Comparison of ENCODE assay signal across 9 mouse cellular contexts in genomic region chr1:163344931-163345330, GRCm38 (mm10). TPM values are rescaled to one million over a fixed set of nuclear protein-coding genes. Genes with fewer than 3 reads are reported as not detected.
A peak's percentile ranks its signal among the peaks of the same experiment; 100 is the strongest.
DNase-seq lines count a peak whose midpoint lies in the region; ATAC-seq and TF ChIP-seq lines count a peak whose summit lies in the region.
"Had no signal": no experiment of that assay in that cellular context is flagged by ENCODE, and none has a peak within 500 bp of the region (broad histone marks: within the 10 kb centered on the region; RNA-seq: fewer than 3 reads in every experiment).

No protein-coding gene starts in this region.

- no peak overlapping the region for H3K27ac ChIP-seq in kidney, postnatal 0 days

- H3K4me2 ChIP-seq in kidney, postnatal 0 days (ENCODE audit: low read length), result no peak overlapping the region

- no peaks in the 10 kb centered on the region for H3K27me3 ChIP-seq in kidney, postnatal 0 days (ENCODE audit: insufficient read depth, low read length)

- no peaks in the 10 kb centered on the region for H3K9me3 ChIP-seq in kidney, postnatal 0 days (replicated peaks; ENCODE audit: low read length)

- H3K36me3 ChIP-seq in kidney, postnatal 0 days (ENCODE audit: insufficient read depth, low read length), result no peaks in the 10 kb centered on the region

- 38% methylated on average over 1 of the region's 1 CpGs for WGBS in kidney, postnatal 0 days

- DNase-seq in kidney, postnatal 0 days (ENCODE audit: low spot score), result no peak
- DNase-seq in kidney, adult 18-20 months, result no peak
- DNase-seq in thymus, postnatal 0 days (ENCODE audit: low spot score), result peak; percentile 3
- DNase-seq in thymus, postnatal 10 days (ENCODE audit: low spot score in 2 of 2), result no peak
- peak; percentile 19 for DNase-seq in embryo, embryonic 9.5 days (ENCODE audit: extremely low spot score)
- DNase-seq in ovary, postnatal 10 days (ENCODE audit: low spot score), result no peak
- no peak for DNase-seq in layer of hippocampus, adult 9-10 months (ENCODE audit: low spot score)
- DNase-seq: adrenal gland, adult 8-10 months; gastrocnemius, postnatal 10 days had no signal

- ATAC-seq in kidney, postnatal 0 days (replicated peaks; ENCODE audit: low FRiP score, low read depth), result no peak

- no peak overlapping the region for H3K4me3 ChIP-seq in kidney, postnatal 0 days (replicated peaks; ENCODE audit: low read depth, low read length)

- no peaks in the 10 kb centered on the region for H3K4me1 ChIP-seq in kidney, postnatal 0 days (replicated peaks; ENCODE audit: insufficient read depth, low read length)

- TF ChIP-seq CTCF in kidney, postnatal 0 days (IDR thresholded peaks at IDR 0.05; ENCODE audit: low read depth), result peak; percentile 35; the same call in 1 of the 2 replicates

- H3K9ac ChIP-seq in kidney, postnatal 0 days (ENCODE audit: low read depth, low read length), result no peak overlapping the region

RNA-seq across cellular contexts. Expression of gene Prrx1, which starts 31.4 kb away (rescaled TPM):
- polyA plus RNA-seq in kidney, postnatal 0 days (2015; fragmentation: Nextera tagmentation; extraction: Ambion mirVana), result 3.4 and 4.0 TPM in 2 replicates
- 2.1 and 2.9 TPM in 2 replicates for polyA plus RNA-seq in thymus, postnatal 0 days (2015; fragmentation: Nextera tagmentation; extraction: Ambion mirVana)

RNA-seq across cellular contexts. Expression of gene Gorab, which starts 58.5 kb away (rescaled TPM):
- polyA plus RNA-seq in kidney, postnatal 0 days (2015; fragmentation: Nextera tagmentation; extraction: Ambion mirVana), result 17.2 and 18.9 TPM in 2 replicates
- 10.3 and 10.4 TPM in 2 replicates for polyA plus RNA-seq in thymus, postnatal 0 days (2015; fragmentation: Nextera tagmentation; extraction: Ambion mirVana)

Comparison
In these comparisons a context has a peak if more than half of its experiments do, and no peak if none do; other contexts are left out.
1. DNase-seq: peak in thymus, postnatal 0 days (single experiment) and embryo, embryonic 9.5 days (single experiment); none in kidney, postnatal 0 days (single experiment), kidney, adult 18-20 months (single experiment), thymus, postnatal 10 days (0 of 2), ovary, postnatal 10 days (single experiment) and layer of hippocampus, adult 9-10 months (single experiment).